Mouse (Mus musculus) CD4-positive, CD25-positive, alpha-beta regulatory T cell, adult 2 months (primary cell): ENCODE data around the gene Hmox2.
"Not testable (repeated sequence)": the region's sequence is repeated elsewhere in the genome, so short reads cannot be mapped to it uniquely, and the experiment has no call there.

Experiments used
- DNase-seq: peaks from one replicate; pipeline ENCODE4 v3.0.0-alpha.2; 2012; ENCODE audit warnings: low read depth, low spot score

The Hmox2 gene

GRCm38 (mm10) chr16:4725780-4726527 lies at the start of gene Hmox2:
TSS of gene Hmox2 (plus strand) at chr16:4726361.
- DNase-seq = peak; percentile 98

GRCm38 (mm10) chr16:4676836-4677235 lies 49.3 kb upstream of the Hmox2 start:
- peak; percentile 35 for DNase-seq

DNA sequence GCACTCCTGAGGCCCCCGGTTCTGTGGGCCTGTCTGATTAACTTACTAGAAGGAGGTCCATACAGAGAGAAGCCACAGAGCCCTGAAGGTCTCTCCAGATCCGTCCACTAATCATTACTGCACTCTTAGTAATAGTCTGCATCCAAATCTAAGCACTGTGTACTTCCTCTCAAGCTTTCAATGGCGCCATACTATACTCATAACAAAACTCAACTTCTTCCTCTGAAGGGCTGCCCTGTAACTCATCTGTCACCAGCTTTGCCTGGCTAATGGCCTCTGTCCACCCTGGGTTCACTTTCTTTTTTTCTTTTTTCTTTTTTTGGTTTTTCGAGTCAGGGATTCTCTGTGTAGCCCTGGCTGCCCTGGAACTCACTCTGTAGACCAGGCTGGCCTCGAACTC lies 48.1 kb upstream of the Hmox2 start:
- peak; percentile 26 for DNase-seq

DNA sequence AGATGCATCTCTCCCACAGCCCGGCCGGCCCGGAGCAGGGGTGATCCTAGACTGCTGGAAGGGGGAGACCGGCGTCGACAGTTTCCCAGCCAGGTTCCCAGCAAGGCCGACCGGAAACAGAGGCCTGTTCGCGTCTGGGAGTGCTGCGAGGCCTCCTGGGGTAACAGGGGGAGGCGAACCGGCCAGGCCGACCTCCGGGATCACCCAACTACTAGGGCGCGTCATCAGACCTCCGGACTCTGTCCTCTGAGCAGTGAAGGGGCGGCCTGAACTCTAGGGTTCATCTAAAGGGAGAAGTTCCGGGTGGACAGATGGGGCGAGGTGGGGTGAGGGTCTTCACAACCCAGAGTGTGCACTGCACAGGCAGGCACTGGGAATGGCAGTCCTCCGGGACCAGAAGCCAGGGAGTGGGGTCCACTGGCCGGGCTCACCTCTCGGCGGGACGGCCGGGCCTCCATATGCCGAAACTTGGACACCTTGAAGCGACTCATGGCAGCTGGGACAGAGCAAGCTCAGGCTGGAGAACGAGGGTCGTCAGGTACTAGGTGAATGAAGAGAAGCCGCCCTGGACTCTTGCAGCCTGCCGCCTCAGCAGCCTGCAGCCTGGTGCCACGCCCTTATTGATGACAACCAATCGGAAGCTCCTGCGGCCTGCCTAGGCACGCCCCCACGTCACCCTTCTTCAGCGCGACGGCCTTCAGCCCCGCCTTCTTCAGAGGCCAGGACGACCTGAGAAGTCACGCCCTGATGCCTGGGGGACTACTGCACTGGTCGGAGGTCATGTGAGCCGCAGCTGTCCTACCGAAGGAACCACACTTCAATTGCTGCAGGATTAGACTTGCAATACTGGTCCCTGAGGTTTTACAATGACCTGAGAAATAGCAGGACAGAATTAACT lies 46.8 kb upstream of the Hmox2 start, which contains the start of gene Coro7:
Gene Coro7, minus strand, starts transcription at position 657 of the 898 bp plus-strand sequence.
- DNase-seq = peak; percentile 97

- DNase-seq = not testable (repeated sequence)
Measured at GRCm38 (mm10) chr16:4680922-4681455, 45.2 kb upstream of the Hmox2 start.

GRCm38 (mm10) chr16:4682628-4683179 lies 43.5 kb upstream of the Hmox2 start:
- no peak for DNase-seq

- DNase-seq = no peak
Measured at GRCm38 (mm10) chr16:4683193-4683580, 43.0 kb upstream of the Hmox2 start.

GRCm38 (mm10) chr16:4683581-4684456 lies 42.3 kb upstream of the Hmox2 start:
- peak; percentile 98 for DNase-seq

DNA sequence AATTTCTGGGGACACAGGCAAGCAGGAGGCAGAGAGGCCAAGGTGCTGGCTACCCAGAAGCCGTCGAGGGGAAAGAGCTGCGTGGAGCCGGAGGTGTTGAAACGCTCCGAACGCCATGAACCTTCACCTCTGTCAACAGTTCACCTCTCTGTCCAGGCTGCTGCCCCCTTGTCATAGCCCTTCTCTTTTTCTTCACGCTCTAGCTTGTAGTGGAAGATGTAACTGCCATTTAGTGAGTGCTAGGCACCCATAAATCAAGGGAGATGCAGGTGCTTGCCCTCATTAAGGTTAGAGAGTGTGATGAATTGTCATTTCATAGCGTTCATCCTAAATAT lies 41.7 kb upstream of the Hmox2 start:
- DNase-seq = no peak

- DNase-seq = not testable (repeated sequence)
Measured at GRCm38 (mm10) chr16:4689371-4689770, 36.8 kb upstream of the Hmox2 start.

DNA sequence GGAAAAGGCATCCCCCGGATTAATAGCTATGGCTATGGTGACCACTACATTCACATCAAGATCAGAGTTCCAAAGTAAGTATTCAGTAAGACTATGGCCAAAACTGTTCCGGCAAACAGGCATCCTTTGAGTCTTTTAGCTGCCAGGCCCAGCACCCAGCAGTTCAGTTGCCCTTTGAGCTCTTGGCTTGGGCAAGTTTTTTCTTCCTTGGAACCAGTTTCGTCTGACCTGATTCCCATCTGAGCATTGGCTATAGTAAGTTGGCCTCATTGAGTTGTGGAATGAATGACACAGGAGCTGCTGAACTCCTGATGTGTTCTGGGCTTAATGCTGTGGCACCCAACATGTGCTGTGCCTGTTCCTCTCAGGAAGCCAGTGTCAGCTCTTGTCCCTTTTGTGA lies 24.9 kb upstream of the Hmox2 start:
- DNase-seq = no peak

GRCm38 (mm10) chr16:4702646-4703045 lies 23.5 kb upstream of the Hmox2 start:
- no peak for DNase-seq

GRCm38 (mm10) chr16:4705541-4705940 lies 20.6 kb upstream of the Hmox2 start:
- no peak for DNase-seq

- DNase-seq = no peak
Measured at GRCm38 (mm10) chr16:4711173-4711572, 15.0 kb upstream of the Hmox2 start.

GRCm38 (mm10) chr16:4713861-4714710 lies 12.1 kb upstream of the Hmox2 start:
- no peak for DNase-seq

- no peak for DNase-seq
Measured at GRCm38 (mm10) chr16:4717866-4718265, 8.3 kb upstream of the Hmox2 start.

- peak; percentile 64 for DNase-seq
Measured at GRCm38 (mm10) chr16:4718753-4719518, 7.2 kb upstream of the Hmox2 start, which contains the start of gene Nmral1. TSS of gene Nmral1 (minus strand) at chr16:4719356.

- no peak for DNase-seq
Measured at GRCm38 (mm10) chr16:4722128-4722914, 3.8 kb upstream of the Hmox2 start.

- peak; percentile 40 for DNase-seq
Measured at GRCm38 (mm10) chr16:4722915-4723209, 3.3 kb upstream of the Hmox2 start.
